Mouse (Mus musculus): ENCODE data around the gene Kcnk16. TPM values are rescaled to one million over a fixed set of nuclear protein-coding genes. Genes with fewer than 3 reads are reported as not detected.

Gene Kcnk16
- polyA plus RNA-seq, 1 experiment from 2014 or later, result 0.13 TPM

DNA sequence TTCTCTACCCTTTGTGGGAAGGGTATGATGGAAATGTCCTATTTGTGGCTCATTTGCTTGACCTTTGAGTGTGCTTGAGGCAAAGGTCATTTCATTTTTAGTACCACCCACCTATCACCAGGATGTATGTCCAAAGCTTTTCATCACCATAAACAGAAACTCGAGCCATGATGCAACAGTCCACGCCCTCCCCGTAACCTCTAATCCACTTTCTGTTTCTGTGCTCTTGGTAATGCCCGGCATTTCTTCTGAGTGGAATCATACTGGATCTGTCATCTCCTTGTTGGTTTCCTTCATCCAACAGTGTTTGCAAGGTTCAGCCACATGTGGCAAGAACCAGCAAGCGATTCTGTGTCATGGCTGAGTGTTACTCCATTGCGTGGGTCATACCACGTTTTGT lies 54.9 kb downstream of the Kcnk16 start:
- H3K4me3 ChIP-seq, result no peak overlapping the region
- 66% methylated on average over 7 of the region's 7 CpGs for WGBS

DNA sequence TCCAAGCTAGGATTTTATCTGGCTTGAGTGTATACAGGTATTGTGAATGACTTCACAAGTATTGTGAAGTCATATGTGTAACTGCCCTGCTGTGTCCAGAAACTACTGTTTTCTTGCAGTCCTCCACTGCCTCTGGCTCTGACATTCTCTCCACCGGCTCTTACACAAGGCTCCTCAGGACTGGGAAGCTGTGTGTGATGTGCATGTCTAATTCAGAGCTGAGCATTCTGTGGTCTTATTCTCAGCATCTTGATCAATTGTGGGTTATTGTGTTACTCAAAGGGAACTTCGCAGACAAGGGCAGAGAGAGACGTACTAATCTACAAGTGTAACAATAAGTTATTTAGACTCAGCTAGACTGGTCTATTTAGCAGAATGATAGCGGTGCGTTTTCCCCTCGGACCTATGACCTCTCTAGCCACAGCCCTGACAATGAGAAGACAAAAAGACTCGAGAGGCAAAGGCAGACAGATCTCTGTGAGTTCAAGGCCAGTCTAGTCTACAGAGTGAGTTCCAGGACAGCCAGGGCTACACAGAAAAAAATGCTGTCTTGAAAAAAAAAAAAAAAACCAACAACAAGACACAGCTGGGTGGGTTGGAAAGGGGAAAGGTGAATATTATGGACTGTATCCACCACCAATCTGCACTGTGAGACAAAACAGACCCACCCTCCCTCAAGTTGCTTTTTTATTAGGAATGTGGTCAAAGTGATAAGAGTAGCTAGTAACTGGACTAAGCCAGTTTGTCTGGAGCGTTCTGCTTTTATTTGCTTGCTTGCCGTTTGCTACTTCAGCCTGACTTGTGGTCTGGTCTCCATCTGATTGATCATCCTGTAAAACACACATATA lies 57.0 kb downstream of the Kcnk16 start:
- Histone ChIP-seq H3K36me3 (no peaks in the 10 kb centered on the region), H3K27me3 (no peaks in the 10 kb centered on the region), H3K4me1 (replicated peaks) (peaks cover 5% of the 10 kb centered on the region; the same call in 1 of the 2 replicates), H3K9ac (no peak overlapping the region), H3K9me3 (replicated peaks) (no peaks in the 10 kb centered on the region), H3K27ac (no peak overlapping the region), H3K4me3 (no peak overlapping the region), H3K4me2 (no peak overlapping the region)
- no peak for ATAC-seq (replicated peaks; ENCODE audit: insufficient number of reproducible peaks, insufficient read depth, low FRiP score, low read depth)
- WGBS, result 55% methylated on average over 9 of the region's 9 CpGs

More for the DNA sequence above, 54.9 kb downstream of the Kcnk16 start:
- no peak for ATAC-seq (replicated peaks; ENCODE audit: insufficient number of reproducible peaks, insufficient read depth, low FRiP score, low read depth)
- H3K4me1 ChIP-seq (replicated peaks), result no peaks in the 10 kb centered on the region
- H3K36me3 ChIP-seq, result no peaks in the 10 kb centered on the region
- no peaks in the 10 kb centered on the region for H3K27me3 ChIP-seq
- no peak overlapping the region for H3K4me2 ChIP-seq
- H3K9me3 ChIP-seq (replicated peaks), result no peaks in the 10 kb centered on the region
- no peak overlapping the region for H3K27ac ChIP-seq
- no peak overlapping the region for H3K9ac ChIP-seq

Other genes starting within 250 kb of the Kcnk16 start
- 7.7 and 9.3 TPM in 2 replicates for gene Saysd1, start 130.7 kb downstream of the Kcnk16 start, polyA plus RNA-seq (2015; fragmentation: Nextera tagmentation; extraction: Ambion mirVana)
- 1.8 and 4.1 TPM in 2 replicates for gene Kcnk5, start 87.4 kb downstream of the Kcnk16 start, polyA plus RNA-seq (2015; fragmentation: Nextera tagmentation; extraction: Ambion mirVana)
- 14.4 and 14.8 TPM in 2 replicates for gene Nudt13, start 25.5 kb upstream of the Kcnk16 start, polyA plus RNA-seq (2015; fragmentation: Nextera tagmentation; extraction: Ambion mirVana)
- gene Ecd, start 78.9 kb upstream of the Kcnk16 start, polyA plus RNA-seq (2015; fragmentation: Nextera tagmentation; extraction: Ambion mirVana), result 28.2 and 37.5 TPM in 2 replicates
- gene Fam149b, start 79.0 kb upstream of the Kcnk16 start, polyA plus RNA-seq (2015; fragmentation: Nextera tagmentation; extraction: Ambion mirVana), result 23.1 and 27.3 TPM in 2 replicates
- 89.5 and 99.0 TPM in 2 replicates for gene Dnajc9, start 119.7 kb upstream of the Kcnk16 start, polyA plus RNA-seq (2015; fragmentation: Nextera tagmentation; extraction: Ambion mirVana)
- 88.5 and 98.2 TPM in 2 replicates for gene Mrps16, start 124.4 kb upstream of the Kcnk16 start, polyA plus RNA-seq (2015; fragmentation: Nextera tagmentation; extraction: Ambion mirVana)
- gene Cfap70, start 183.0 kb upstream of the Kcnk16 start, polyA plus RNA-seq (2015; fragmentation: Nextera tagmentation; extraction: Ambion mirVana), result 0.40 and 0.46 TPM in 2 replicates
- 40.6 and 44.8 TPM in 2 replicates for gene Anxa7, start 210.9 kb upstream of the Kcnk16 start, polyA plus RNA-seq (2015; fragmentation: Nextera tagmentation; extraction: Ambion mirVana)
- gene Mss51, start 227.7 kb upstream of the Kcnk16 start, polyA plus RNA-seq (2015; fragmentation: Nextera tagmentation; extraction: Ambion mirVana), result 0.45 and 0.56 TPM in 2 replicates